Mouse (Mus musculus) adrenal gland, adult 18-20 months (tissue): Measurements from ENCODE around the gene Armc3. TPM values are rescaled to one million over a fixed set of nuclear protein-coding genes. Genes with fewer than 3 reads are reported as not detected.

Source experiments
- DNase-seq, 2 experiments: peaks; one replicate each; pipeline ENCODE4 v3.0.0; 2021 to 2022; ENCODE audit warnings: low spot score in 2 of 2
- total RNA-seq, 2 experiments: library from RNA; stranded (reverse); gene quantifications; 1 replicate in 1 of 2; 2 replicates in 1 of 2; pipeline ENCODE4 v1.2.3; 2021

Armc3 gene
- total RNA-seq, 2 experiments from 2014 or later: not detected

DNA sequence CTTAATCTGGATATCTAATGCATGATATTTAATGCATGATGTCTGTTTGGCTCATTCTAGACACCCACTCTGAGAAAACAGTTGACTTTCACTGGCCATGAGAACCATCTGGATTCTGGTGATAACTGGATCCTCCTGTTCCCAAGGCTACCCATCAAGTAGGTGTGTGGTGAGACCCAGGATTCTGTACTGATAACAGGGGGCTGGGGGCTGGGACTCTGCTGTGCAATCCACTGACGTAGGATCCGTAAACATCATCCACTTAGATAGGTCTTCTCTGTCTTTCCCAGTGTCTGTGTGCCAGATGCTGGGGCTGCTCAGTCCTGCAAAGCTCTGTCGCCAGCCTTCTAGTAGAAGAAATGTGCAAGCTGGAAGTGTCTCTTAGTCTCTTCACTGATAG is 149.4 kb downstream of the Armc3 start:
- DNase-seq: no peak

DNA sequence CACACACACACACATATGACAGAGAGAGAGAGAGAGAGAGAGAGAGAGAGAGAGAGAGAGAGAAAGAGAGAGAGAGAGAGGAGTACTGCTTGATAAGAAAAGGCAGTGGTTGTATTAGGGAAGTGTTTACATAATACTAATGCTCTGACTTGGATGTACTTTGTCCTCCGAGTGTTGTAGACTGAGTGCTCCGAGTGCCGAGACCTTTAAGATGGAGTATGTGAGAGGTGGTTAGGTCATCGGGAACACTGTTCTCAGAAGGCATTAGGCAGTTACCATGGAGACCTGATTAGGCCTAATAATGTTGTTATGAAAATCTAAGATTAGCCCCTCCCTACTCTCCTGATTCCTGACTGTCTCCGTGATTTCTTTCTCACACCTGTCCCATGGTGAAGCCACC is 151.1 kb downstream of the Armc3 start:
- DNase-seq: no peak

DNA sequence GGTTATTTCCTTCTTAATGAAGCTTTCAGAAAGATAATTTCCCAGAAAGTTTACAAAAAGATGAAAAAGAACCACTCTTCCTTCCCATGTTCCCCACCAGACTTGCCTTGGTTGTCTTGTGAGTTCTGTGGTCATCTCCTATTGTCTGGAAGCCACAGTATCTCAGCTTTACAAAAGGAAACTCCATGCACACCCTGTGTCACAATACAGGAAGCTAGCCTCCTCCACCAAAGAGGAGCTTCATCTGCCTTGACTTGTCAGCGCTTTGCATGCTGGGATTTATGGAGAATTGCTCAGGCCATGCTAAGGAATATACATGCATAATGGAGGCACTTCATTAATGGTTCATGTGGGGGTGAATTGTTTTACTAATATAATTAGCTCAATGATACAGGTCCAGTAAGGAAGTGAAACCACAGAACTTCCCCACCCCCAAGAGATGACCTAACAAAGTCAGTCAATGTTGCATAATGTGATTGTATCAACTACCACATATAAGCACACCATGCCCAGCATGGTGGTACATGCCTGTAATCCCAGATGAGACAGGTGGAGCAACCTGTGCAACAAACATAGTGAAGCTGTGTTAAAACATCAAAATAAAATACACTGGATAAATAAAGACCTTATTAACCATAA is 152.6 kb downstream of the Armc3 start:
- no peak for DNase-seq

DNA sequence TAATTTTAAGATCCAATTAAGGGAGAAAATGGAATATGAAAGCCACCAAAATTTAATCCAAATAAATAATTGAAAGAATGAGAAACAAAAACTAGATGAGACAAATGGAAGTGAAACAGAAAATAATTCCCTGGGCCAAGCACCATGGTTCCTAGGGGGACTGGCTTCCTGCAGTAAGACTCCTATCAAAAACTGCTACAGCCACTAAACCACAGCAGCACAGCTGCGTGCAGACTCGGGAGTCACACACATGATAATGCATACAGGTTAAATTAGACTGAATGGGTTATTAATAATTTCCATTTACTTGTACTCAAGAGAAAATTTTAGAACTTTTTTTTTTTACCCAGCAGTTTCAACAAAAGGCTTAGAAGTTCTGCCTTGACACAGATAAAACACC is 154.1 kb downstream of the Armc3 start:
- DNase-seq: no peak

Other genes starting within 250 kb of the Armc3 start
- 10 to 100 TPM; 19.4 to 40.7 TPM for gene Pip4k2a, start 201.2 kb upstream of the Armc3 start, total RNA-seq
- gene 4930426L09Rik, start 201.0 kb upstream of the Armc3 start, total RNA-seq: 1 to 10 TPM in 1 of 2 experiments, under 1 TPM in 1; 0.96 to 1.2 TPM
- 10 to 100 TPM; 24.6 to 27.9 TPM for gene Msrb2, start 172.1 kb downstream of the Armc3 start, total RNA-seq
- not detected for gene Ptf1a, start 246.4 kb downstream of the Armc3 start, total RNA-seq